Mouse (Mus musculus) bone marrow macrophage, adult 2 months (primary cell): ENCODE measurements at regions not wholly inside any gene's neighbourhood (a gene's known extent, or its start where the extent isn't known, plus 50 kb on each side); places are given as distances from the start of the nearest gene placed in this dataset.
"Not testable (repeated sequence)": the region's sequence is repeated elsewhere in the genome, so short reads cannot be mapped to it uniquely, and the experiment has no call there.

Source experiments
- CTCF ChIP-seq: IDR thresholded peaks from 2 replicates; pipeline ENCODE4 v1.5.1; 2012; ENCODE audit warnings: low read depth, mild to moderate bottlenecking, low read length, moderate library complexity
- POLR2A ChIP-seq: IDR thresholded peaks from 2 replicates; pipeline ENCODE4 v1.6.1; 2012; ENCODE audit warnings: mild to moderate bottlenecking, low read depth, low read length, borderline replicate concordance

GRCm38 (mm10) chr16:76920137-76920536, 93.4 kb upstream of the Usp25 start:
- TF ChIP-seq CTCF, POLR2A: not testable (repeated sequence)
